Mouse (Mus musculus) liver, embryonic 14.5 days (tissue): ENCODE measurements at regions not wholly inside any gene's neighbourhood (a gene's known extent, or its start where the extent isn't known, plus 50 kb on each side); places are given as distances from the start of the nearest gene placed in this dataset.

ENCODE experiments used
- CTCF ChIP-seq: IDR thresholded peaks from 2 replicates; pipeline ENCODE4 v1.5.1; 2016; ENCODE audit warnings: antibody characterized with exemption, low read depth, control low read depth
- EP300 ChIP-seq: IDR thresholded peaks from 2 replicates; pipeline ENCODE4 v1.6.1; 2016; ENCODE audit warnings: antibody characterized with exemption, low read depth

GRCm38 (mm10) chr12:25625858-25626257 lies 528.9 kb upstream of the Id2 start:
- TF ChIP-seq CTCF (no peak), EP300 (no peak)
